Mouse (Mus musculus) ES-E14 (cell line): ENCODE results near the gene Ppp1r26. TPM values are rescaled to one million over a fixed set of nuclear protein-coding genes. Genes with fewer than 3 reads are reported as not detected.

Experiments
- DNase-seq: peaks from one replicate; pipeline ENCODE4 v3.0.0-alpha.2; 2013; ENCODE audit warnings: low read depth, low spot score
- H3K27ac ChIP-seq: 2 replicates; pipeline ENCODE4 v1.5.1; 2012; ENCODE audit warnings: low read depth, mild to moderate bottlenecking, low read length, moderate library complexity, mixed read lengths; ENCODE audit not compliant: poor library complexity, insufficient read depth, severe bottlenecking
- H3K36me3 ChIP-seq: 2 replicates; pipeline ENCODE4 v1.6.1; 2012; ENCODE audit warnings: mild to moderate bottlenecking, low read length, moderate library complexity, mixed read lengths; ENCODE audit not compliant: control insufficient read depth, poor library complexity, insufficient read depth, severe bottlenecking
- H3K4me1 ChIP-seq, 2 experiments: fragments of 150-350 bp in 1 of 2; sonication (generic) in 1 of 2; 2 replicates each; pipeline ENCODE4 v1.6.1; 2012; ENCODE audit warnings: low read length in 2 of 2, mild to moderate bottlenecking in 1 of 2, mixed read lengths in 1 of 2; ENCODE audit not compliant: control insufficient read depth in 2 of 2, insufficient read depth in 2 of 2, poor library complexity in 1 of 2
- H3K4me3 ChIP-seq, 2 experiments: fragments of 150-350 bp in 1 of 2; sonication (generic) in 1 of 2; 2 replicates each; pipeline ENCODE4 v1.5.1; 2012; ENCODE audit warnings: low read length in 2 of 2, low read depth in 1 of 2, mild to moderate bottlenecking in 1 of 2, mixed read lengths in 1 of 2; ENCODE audit not compliant: insufficient read depth in 1 of 2, poor library complexity in 1 of 2, severe bottlenecking in 1 of 2
- H3K9ac ChIP-seq: 2 replicates; pipeline ENCODE4 v1.6.1; 2012; ENCODE audit warnings: low read depth, mild to moderate bottlenecking, low read length, mixed read lengths; ENCODE audit not compliant: poor library complexity, insufficient read depth, severe bottlenecking
- H3K9me3 ChIP-seq: fragments of 150-350 bp; sonication (generic); 2 replicates; pipeline ENCODE4 v1.6.1; 2012; ENCODE audit warnings: low read depth, mild to moderate bottlenecking, low read length; ENCODE audit not compliant: control insufficient read depth, insufficient read depth
- CHD2 ChIP-seq: IDR thresholded peaks from 2 replicates; pipeline ENCODE4 v1.6.1; 2014; ENCODE audit warnings: mild to moderate bottlenecking, low read depth, low read length, inconsistent platforms
- HCFC1 ChIP-seq: IDR thresholded peaks from 2 replicates; pipeline ENCODE4 v1.6.1; 2012; ENCODE audit warnings: low read length, inconsistent platforms, borderline replicate concordance; ENCODE audit not compliant: insufficient read depth
- MAFK ChIP-seq: IDR thresholded peaks from 2 replicates; pipeline ENCODE4 v1.6.1; 2014; ENCODE audit warnings: mild to moderate bottlenecking, low read depth, low read length, inconsistent platforms; ENCODE audit not compliant: insufficient read depth
- ZC3H11A ChIP-seq: IDR thresholded peaks from 2 replicates; pipeline ENCODE4 v1.6.1; 2012; ENCODE audit warnings: low read depth, mild to moderate bottlenecking, inconsistent platforms, low read length, borderline replicate concordance
- ZNF384 ChIP-seq: IDR thresholded peaks from 2 replicates; pipeline ENCODE4 v1.6.1; 2012; ENCODE audit warnings: low read depth, low read length, inconsistent platforms
- in situ Hi-C, 2 experiments: fragments of 600-800 bp; cut with MboI; formaldehyde crosslinking; loops; one replicate each; pipeline ENCODE4 v1.15.1; 2025; ENCODE audit warnings: low sequenced_read_pairs in 2 of 2, inconsistent platforms in 1 of 2; ENCODE audit not compliant: unreplicated experiment in 2 of 2
- total RNA-seq: library from RNA; depleted of rRNA; stranded (reverse); fragments of 300-350 nt; gene quantifications from 2 replicates; pipeline ENCODE4 v1.2.3, GENCODE M21; 2012

Gene Ppp1r26
- total RNA-seq, 1 experiment: 2.5 TPM

DNA sequence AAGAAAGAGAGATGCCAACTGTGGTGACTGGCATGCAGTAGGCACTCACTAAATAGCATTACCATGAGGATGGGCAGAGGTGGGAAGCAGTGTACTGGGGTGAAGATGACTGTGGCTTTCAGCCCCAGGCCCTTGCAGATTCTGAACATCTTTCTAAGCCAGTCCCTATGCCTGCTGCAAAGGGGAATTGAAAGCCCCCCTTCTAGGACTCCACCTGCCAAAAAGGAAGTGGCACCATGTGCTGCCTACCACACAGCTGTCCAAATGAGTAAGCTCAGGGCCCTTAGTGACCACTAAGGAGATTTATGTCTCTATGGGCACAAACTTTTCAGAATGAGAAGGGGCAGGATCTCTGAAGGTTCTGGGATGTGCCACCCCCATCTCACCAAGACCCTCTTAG is 44.5 kb upstream of the Ppp1r26 start:
- Histone ChIP-seq H3K36me3 (no peaks in the 10 kb centered on the region), H3K9me3 (no peaks in the 10 kb centered on the region), H3K9ac (no peak overlapping the region), H3K27ac (no peak overlapping the region), H3K4me1 (no peaks in the 10 kb centered on the region), H3K4me3 (no peak overlapping the region)
- in situ Hi-C loops: loop anchor here (25.0 kb wide), 2 partner anchors 465 to 615 kb away; no protein-coding TSS in a partner anchor
- TF ChIP-seq CHD2 (no peak), ZC3H11A (no peak), ZNF384 (no peak), MAFK (no peak), HCFC1 (no peak)
- DNase-seq: no peak

GRCm38 (mm10) chr2:28407796-28408195 is 38.8 kb upstream of the Ppp1r26 start:
- no peak for TF ChIP-seq MAFK
- no peak overlapping the region for H3K27ac ChIP-seq
- no peaks in the 10 kb centered on the region for H3K9me3 ChIP-seq
- in situ Hi-C loops: loop anchor here (25.0 kb wide), 2 partner anchors 470 to 620 kb away; no protein-coding TSS in a partner anchor
- no peaks in the 10 kb centered on the region for H3K36me3 ChIP-seq
- DNase-seq: no peak
- H3K4me1 ChIP-seq: no peaks in the 10 kb centered on the region
- H3K4me3 ChIP-seq: no peak overlapping the region
- no peak overlapping the region for H3K9ac ChIP-seq

DNA sequence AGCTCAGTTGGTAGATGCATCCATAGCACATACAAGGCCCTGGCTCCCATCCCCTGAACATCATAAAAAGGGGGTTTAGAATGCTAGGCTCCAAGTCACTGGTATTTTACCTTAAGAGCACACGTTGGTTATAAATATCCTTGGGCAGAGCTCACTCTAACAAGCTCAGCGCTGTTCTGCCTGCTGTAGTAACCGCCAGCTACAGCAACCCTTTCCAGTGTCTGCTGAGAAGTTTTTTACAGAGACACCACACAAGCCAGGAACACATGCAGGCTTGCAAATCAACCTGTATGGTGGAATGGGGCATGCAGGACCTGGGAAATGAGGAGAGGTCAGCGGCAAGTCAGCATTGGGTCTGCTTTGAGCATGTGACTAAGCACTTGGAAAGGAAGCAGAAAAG is 37.5 kb upstream of the Ppp1r26 start:
- Histone ChIP-seq H3K27ac (no peak overlapping the region), H3K9ac (no peak overlapping the region), H3K4me3 (no peak overlapping the region), H3K36me3 (no peaks in the 10 kb centered on the region), H3K4me1 (no peaks in the 10 kb centered on the region), H3K9me3 (no peaks in the 10 kb centered on the region)
- no peak for TF ChIP-seq ZC3H11A
- TF ChIP-seq ZNF384: no peak
- TF ChIP-seq CHD2: no peak
- no peak for TF ChIP-seq MAFK
- no peak for TF ChIP-seq HCFC1
- DNase-seq: no peak
- in situ Hi-C loops: loop anchor here (25.0 kb wide), 2 partner anchors 472 to 622 kb away; no protein-coding TSS in a partner anchor

DNA sequence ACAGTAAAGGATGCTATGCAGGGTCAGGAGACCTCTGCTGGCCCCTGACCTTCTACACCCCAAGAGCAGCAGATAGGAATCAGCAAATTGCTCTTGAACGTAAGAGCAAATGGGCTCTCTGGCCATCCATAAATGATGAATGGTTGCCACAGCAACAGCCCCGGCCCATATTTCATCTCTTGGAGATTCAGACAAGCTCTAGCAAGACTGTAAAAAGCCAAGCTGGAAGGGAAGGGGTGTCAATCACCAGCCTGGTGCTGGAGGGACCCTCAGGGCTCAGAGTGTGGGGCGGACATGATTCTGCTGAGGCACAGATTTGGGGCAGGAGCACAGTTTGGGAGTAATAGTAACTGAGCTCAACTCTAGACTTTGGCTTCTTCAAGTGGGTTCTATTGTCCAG is 37.0 kb upstream of the Ppp1r26 start:
- Histone ChIP-seq H3K9me3 (no peaks in the 10 kb centered on the region), H3K4me3 (no peak overlapping the region), H3K9ac (no peak overlapping the region), H3K36me3 (no peaks in the 10 kb centered on the region), H3K4me1 (no peaks in the 10 kb centered on the region), H3K27ac (no peak overlapping the region)
- in situ Hi-C loops: loop anchor here (25.0 kb wide), 2 partner anchors 472 to 622 kb away; no protein-coding TSS in a partner anchor
- no peak for TF ChIP-seq HCFC1
- no peak for TF ChIP-seq ZNF384
- TF ChIP-seq ZC3H11A: no peak
- TF ChIP-seq CHD2: no peak
- TF ChIP-seq MAFK: no peak
- no peak for DNase-seq

DNA sequence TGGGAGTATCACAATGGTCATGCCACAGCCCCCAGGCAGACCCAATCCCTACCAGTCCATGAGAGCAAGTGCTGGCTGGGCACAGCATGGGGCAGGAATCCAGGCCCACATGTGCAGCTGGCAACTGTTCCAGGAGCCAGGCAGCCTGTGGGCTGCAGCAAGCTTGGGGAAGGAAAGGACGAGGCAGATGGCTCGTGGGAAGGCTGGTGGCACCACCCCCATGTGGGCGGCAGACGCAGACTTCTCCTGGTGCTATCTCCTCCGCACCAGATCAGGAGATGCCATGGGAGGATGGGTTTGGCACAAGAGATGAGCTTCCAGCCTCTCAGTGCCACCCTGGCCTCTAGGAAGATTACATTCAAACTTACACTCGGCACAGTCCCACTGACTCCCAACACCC is 33.7 kb upstream of the Ppp1r26 start:
- Histone ChIP-seq H3K36me3 (no peaks in the 10 kb centered on the region), H3K9me3 (no peaks in the 10 kb centered on the region), H3K4me3 (no peak overlapping the region), H3K4me1 (no peaks in the 10 kb centered on the region), H3K9ac (no peak overlapping the region), H3K27ac (no peak overlapping the region)
- TF ChIP-seq MAFK (no peak), ZNF384 (no peak), ZC3H11A (no peak), HCFC1 (no peak), CHD2 (no peak)
- no peak for DNase-seq
- in situ Hi-C loops: loop anchor here (5.0 to 25.0 kb wide), 5 partner anchors 208 to 638 kb away; no protein-coding TSS in a partner anchor
